Mouse (Mus musculus) liver, embryonic 14.5 days (tissue): ENCODE data around the gene Slc22a15. TPM values are rescaled to one million over a fixed set of nuclear protein-coding genes. Genes with fewer than 3 reads are reported as not detected.

Source experiments
- ATAC-seq: fragments of 200-750 bp; cut with Nextera tagmentation; 2 replicates; pipeline ENCODE4 v1.8.0; 2017; ENCODE audit warnings: moderate number of reproducible peaks, mild to moderate bottlenecking, moderate library complexity; ENCODE audit not compliant: insufficient read depth
- DNase-seq, 3 experiments: peaks; one replicate each; pipeline ENCODE4 v3.0.0-alpha.2; 2012 to 2013; ENCODE audit warnings: low read depth in 3 of 3, low spot score in 3 of 3
- H3K27ac ChIP-seq: fragments of 300-500 bp; sonication (generic); 2 replicates; pipeline ENCODE4 v1.5.1; 2014; ENCODE audit warnings: moderate library complexity, mild to moderate bottlenecking, control low read depth, inconsistent platforms
- H3K27me3 ChIP-seq: fragments of 300-500 bp; sonication (generic); 2 replicates; pipeline ENCODE4 v1.6.1; 2014; ENCODE audit warnings: mild to moderate bottlenecking, low read length, moderate library complexity; ENCODE audit not compliant: control insufficient read depth, insufficient read depth
- H3K36me3 ChIP-seq: fragments of 300-500 bp; sonication (generic); replicated peaks from 2 replicates; pipeline ENCODE4 v1.6.1; 2014; ENCODE audit warnings: low read depth; ENCODE audit not compliant: control insufficient read depth, insufficient read depth
- H3K4me1 ChIP-seq, 2 experiments: fragments of 200-500 bp in 1 of 2; fragments of 300-500 bp in 1 of 2; sonication (generic) in 1 of 2; replicated peaks; 2 replicates each; pipeline ENCODE4 v1.6.1; 2012 to 2014; ENCODE audit warnings: antibody characterized with exemption in 1 of 2, inconsistent platforms in 1 of 2, low read length in 1 of 2; ENCODE audit not compliant: control insufficient read depth in 2 of 2, insufficient read depth in 2 of 2
- H3K4me2 ChIP-seq: fragments of 300-500 bp; sonication (generic); 2 replicates; pipeline ENCODE4 v1.6.1; 2014; ENCODE audit warnings: low read depth, mild to moderate bottlenecking, control low read depth, moderate library complexity
- H3K4me3 ChIP-seq, 2 experiments: fragments of 200-500 bp in 1 of 2; fragments of 300-500 bp in 1 of 2; sonication (generic) in 1 of 2; 2 replicates each; pipeline ENCODE4 v1.5.1; 2012 to 2014; ENCODE audit warnings: low read depth in 2 of 2, low read length in 2 of 2, mild to moderate bottlenecking in 2 of 2, control low read depth in 1 of 2, inconsistent platforms in 1 of 2, moderate library complexity in 1 of 2; ENCODE audit not compliant: insufficient read depth in 1 of 2
- H3K9ac ChIP-seq: fragments of 300-500 bp; sonication (generic); replicated peaks from 2 replicates; pipeline ENCODE4 v1.6.1; 2014; ENCODE audit warnings: mild to moderate bottlenecking, control low read depth, moderate library complexity
- H3K9me3 ChIP-seq: fragments of 300-500 bp; sonication (generic); 2 replicates; pipeline ENCODE4 v1.6.1; 2016; ENCODE audit warnings: low read length, mixed read lengths; ENCODE audit not compliant: control insufficient read depth
- CTCF ChIP-seq: IDR thresholded peaks from 2 replicates; pipeline ENCODE4 v1.5.1; 2016; ENCODE audit warnings: antibody characterized with exemption, low read depth, control low read depth
- EP300 ChIP-seq: IDR thresholded peaks from 2 replicates; pipeline ENCODE4 v1.6.1; 2016; ENCODE audit warnings: antibody characterized with exemption, low read depth
- WGBS: fragments of 180-500 bp; shearing (Covaris S2); extraction: QIAGEN DNeasy Blood & Tissue Kit; methylation state at CpG from one replicate; pipeline ENCODE4 v1.1.7; 2014; ENCODE audit not compliant: insufficient replicate concordance; 5-methylcytosine and 5-hydroxymethylcytosine counted together
- polyA plus RNA-seq, 2 experiments: library from polyadenylated mRNA; depleted of rRNA in 1 of 2; stranded (reverse) in 1 of 2; unstranded in 1 of 2; fragments of >200 nt; fragmentation: Nextera tagmentation in 1 of 2; extraction: Ambion mirVana in 1 of 2; gene quantifications; 2 replicates each; pipeline versions ENCODE4 v1.2.1 to v1.2.3; 2012 to 2014

Slc22a15 gene
- polyA plus RNA-seq, 2 experiments: 1.3 to 1.7 TPM

- Histone ChIP-seq H3K4me3 (no peak overlapping the region), H3K27ac (no peak overlapping the region), H3K4me2 (no peak overlapping the region), H3K9ac (no peak overlapping the region), H3K4me1 (peaks cover 0 to 11% of the 10 kb centered on the region in 2 experiments; a peak in 2 of 4 replicates), H3K27me3 (peaks cover 5% of the 10 kb centered on the region), H3K9me3 (no peaks in the 10 kb centered on the region), H3K36me3 (no peaks in the 10 kb centered on the region)
- TF ChIP-seq CTCF (no peak), EP300 (no peak)
- DNase-seq (no peak), ATAC-seq (no peak)
- 61% methylated on average over 7 of the region's 7 CpGs for WGBS
Measured at GRCm38 (mm10) chr3:101922366-101922765, 1.9 kb downstream of the Slc22a15 start.

DNA sequence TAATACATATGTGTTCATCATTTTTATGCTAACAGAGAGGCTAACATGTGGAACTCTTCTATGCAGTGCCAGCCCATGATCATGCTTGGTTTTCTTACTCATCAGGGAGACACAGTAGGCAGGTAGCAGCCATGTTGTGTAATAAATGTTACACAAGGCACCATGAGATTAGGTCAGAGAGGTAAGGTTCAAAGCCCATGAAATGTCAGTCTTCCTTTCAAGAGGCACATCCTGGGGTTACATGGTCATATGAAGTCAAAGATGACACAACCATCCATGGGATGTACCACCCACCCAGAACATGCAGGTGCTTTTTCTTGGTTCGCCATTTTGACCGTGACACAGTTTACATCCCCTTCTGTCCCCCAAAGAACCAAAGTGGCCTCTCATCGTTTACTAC is 5.7 kb downstream of the Slc22a15 start:
- no peak for TF ChIP-seq EP300
- TF ChIP-seq CTCF: no peak
- Histone ChIP-seq H3K27ac (no peak overlapping the region), H3K9ac (no peak overlapping the region), H3K4me3 (no peak overlapping the region), H3K4me1 (peaks cover 0 to 11% of the 10 kb centered on the region in 2 experiments; a peak in 2 of 4 replicates), H3K4me2 (no peak overlapping the region), H3K36me3 (no peaks in the 10 kb centered on the region), H3K27me3 (no peaks in the 10 kb centered on the region; the same call in 1 of the 2 replicates), H3K9me3 (no peaks in the 10 kb centered on the region)
- DNase-seq (no peak), ATAC-seq (no peak)
- 68% methylated on average over 3 of the region's 3 CpGs for WGBS

DNA sequence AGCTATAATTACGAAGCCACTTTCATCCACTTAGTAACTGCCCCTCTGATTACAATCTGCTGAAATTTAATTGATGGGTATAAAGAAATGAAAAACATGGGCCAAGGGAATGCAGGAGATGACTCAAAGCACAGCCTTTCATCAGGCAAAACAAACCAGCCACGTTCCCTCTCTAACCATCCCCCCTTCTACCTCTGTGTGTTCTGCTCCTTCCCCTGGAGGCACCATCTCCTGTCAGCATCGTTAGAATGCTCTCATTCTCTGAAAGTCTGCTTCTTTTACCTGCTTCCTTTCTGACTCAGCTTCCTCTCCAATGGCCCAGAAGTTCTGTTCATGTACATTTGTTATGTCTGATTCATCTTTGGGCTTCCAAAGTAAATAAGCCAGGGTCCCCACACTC is 6.6 kb downstream of the Slc22a15 start:
- H3K4me3 ChIP-seq: no peak overlapping the region
- peaks cover 0 to 11% of the 10 kb centered on the region in 2 experiments; a peak in 2 of 4 replicates for H3K4me1 ChIP-seq
- no peak overlapping the region for H3K4me2 ChIP-seq
- no peak overlapping the region for H3K27ac ChIP-seq
- H3K36me3 ChIP-seq: no peaks in the 10 kb centered on the region
- 27% methylated on average over 3 of the region's 3 CpGs for WGBS
- DNase-seq: no peak
- H3K9me3 ChIP-seq: no peaks in the 10 kb centered on the region
- no peak overlapping the region for H3K9ac ChIP-seq
- ATAC-seq: no peak
- TF ChIP-seq EP300 (no peak), CTCF (no peak)
- no peaks in the 10 kb centered on the region for H3K27me3 ChIP-seq

DNA sequence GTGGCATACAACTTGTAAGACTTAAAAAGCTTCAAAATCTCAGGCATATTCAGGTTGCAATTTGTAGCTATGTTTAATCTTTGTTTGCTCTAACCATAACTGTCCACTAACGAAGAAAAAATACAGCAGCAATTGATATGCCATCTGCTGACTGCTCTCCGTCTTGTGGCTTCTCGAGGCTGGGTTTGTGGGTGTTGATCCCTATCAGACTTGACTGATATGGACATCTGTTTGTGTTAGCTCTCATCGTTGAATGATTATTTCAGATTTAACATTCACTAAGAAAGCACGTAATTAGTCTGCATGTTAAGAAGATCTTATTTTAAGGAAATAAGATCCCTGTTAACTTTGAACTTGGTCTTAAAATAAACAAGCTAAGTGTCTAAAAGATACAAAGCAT is 7.7 kb downstream of the Slc22a15 start:
- Histone ChIP-seq H3K4me3 (no peak overlapping the region), H3K4me2 (no peak overlapping the region), H3K4me1 (peaks cover 0 to 11% of the 10 kb centered on the region in 2 experiments; a peak in 2 of 4 replicates), H3K27ac (no peak overlapping the region), H3K36me3 (no peaks in the 10 kb centered on the region), H3K9ac (no peak overlapping the region), H3K9me3 (no peaks in the 10 kb centered on the region), H3K27me3 (no peaks in the 10 kb centered on the region)
- 17% methylated on average over 5 of the region's 5 CpGs for whole genome bisulfite sequencing
- DNase-seq (no peak), ATAC-seq (no peak)
- TF ChIP-seq EP300: no peak
- TF ChIP-seq CTCF: no peak

GRCm38 (mm10) chr3:101915048-101915801 is 9.0 kb downstream of the Slc22a15 start:
- 57% methylated on average over 14 of the region's 14 CpGs for WGBS
- H3K9ac ChIP-seq: no peak overlapping the region
- H3K27me3 ChIP-seq: no peaks in the 10 kb centered on the region
- H3K36me3 ChIP-seq: no peaks in the 10 kb centered on the region
- no peak for TF ChIP-seq EP300
- no peak for TF ChIP-seq CTCF
- H3K4me3 ChIP-seq: no peak overlapping the region
- no peak overlapping the region for H3K4me2 ChIP-seq
- peaks cover 0 to 11% of the 10 kb centered on the region in 2 experiments; a peak in 2 of 4 replicates for H3K4me1 ChIP-seq
- no peaks in the 10 kb centered on the region for H3K9me3 ChIP-seq
- peak in 2 of 3 experiments; percentile 22 to 33 for DNase-seq
- ATAC-seq: peak; percentile 79
- no peak overlapping the region for H3K27ac ChIP-seq
